Mouse (Mus musculus): ENCODE results near the gene Gm20820.
"Not testable (repeated sequence)": the region's sequence is repeated elsewhere in the genome, so short reads cannot be mapped to it uniquely, and the experiment has no call there.

The Gm20820 gene

GRCm38 (mm10) chrY:86061472-86061871, at the start of gene Gm20820:
Gene Gm20820 (plus strand): TSS chrY:86061772.
- not testable (repeated sequence) for DNase-seq (ENCODE audit: low read depth)

Data from NIH3T3 (cell line).